Mouse (Mus musculus) kidney, embryonic 15.5 days (tissue): ENCODE results near the gene Tceal5. TPM values are rescaled to one million over a fixed set of nuclear protein-coding genes. Genes with fewer than 3 reads are reported as not detected.
A peak's percentile ranks its signal among the peaks of the same experiment; 100 is the strongest.

ENCODE experiments used
- ATAC-seq: fragments of 200-750 bp; cut with Nextera tagmentation; replicated peaks from 2 replicates; pipeline ENCODE4 v1.8.0; 2017; ENCODE audit warnings: moderate TSS enrichment; ENCODE audit not compliant: low FRiP score
- H3K27ac ChIP-seq: fragments of 300-500 bp; sonication (generic); 2 replicates; pipeline ENCODE4 v1.5.1; 2015; ENCODE audit warnings: mild to moderate bottlenecking, inconsistent platforms
- H3K27me3 ChIP-seq: fragments of 300-500 bp; sonication (generic); 2 replicates; pipeline ENCODE4 v1.6.1; 2015; ENCODE audit warnings: inconsistent platforms
- H3K36me3 ChIP-seq: fragments of 300-500 bp; sonication (generic); 2 replicates; pipeline ENCODE4 v1.6.1; 2015; ENCODE audit warnings: inconsistent platforms
- H3K4me1 ChIP-seq: fragments of 300-500 bp; sonication (generic); 2 replicates; pipeline ENCODE4 v1.6.1; 2015; ENCODE audit warnings: inconsistent platforms
- H3K4me2 ChIP-seq: fragments of 300-500 bp; sonication (generic); 2 replicates; pipeline ENCODE4 v1.6.1; 2015; ENCODE audit warnings: moderate library complexity, mild to moderate bottlenecking, inconsistent platforms
- H3K4me3 ChIP-seq: fragments of 300-500 bp; sonication (generic); replicated peaks from 2 replicates; pipeline ENCODE4 v1.5.1; 2015; ENCODE audit warnings: mild to moderate bottlenecking, inconsistent platforms
- H3K9ac ChIP-seq: fragments of 300-500 bp; sonication (generic); 2 replicates; pipeline ENCODE4 v1.6.1; 2015; ENCODE audit warnings: mild to moderate bottlenecking, inconsistent platforms
- H3K9me3 ChIP-seq: fragments of 300-500 bp; sonication (generic); replicated peaks from 2 replicates; pipeline ENCODE4 v1.6.1; 2016; ENCODE audit warnings: inconsistent platforms
- WGBS: fragments of 180-500 bp; shearing (Covaris S2); methylation state at CpG from one replicate; pipeline ENCODE4 v1.1.7; 2015; ENCODE audit warnings: mixed read lengths; 5-methylcytosine and 5-hydroxymethylcytosine counted together
- polyA plus RNA-seq: library from polyadenylated mRNA; unstranded; fragments of >200 nt; fragmentation: Nextera tagmentation; extraction: Ambion mirVana; gene quantifications from 2 replicates; pipeline ENCODE4 v1.2.1, GENCODE M21; 2015

Gene Tceal5
- 3.4 and 3.7 TPM in 2 replicates for polyA plus RNA-seq

DNA sequence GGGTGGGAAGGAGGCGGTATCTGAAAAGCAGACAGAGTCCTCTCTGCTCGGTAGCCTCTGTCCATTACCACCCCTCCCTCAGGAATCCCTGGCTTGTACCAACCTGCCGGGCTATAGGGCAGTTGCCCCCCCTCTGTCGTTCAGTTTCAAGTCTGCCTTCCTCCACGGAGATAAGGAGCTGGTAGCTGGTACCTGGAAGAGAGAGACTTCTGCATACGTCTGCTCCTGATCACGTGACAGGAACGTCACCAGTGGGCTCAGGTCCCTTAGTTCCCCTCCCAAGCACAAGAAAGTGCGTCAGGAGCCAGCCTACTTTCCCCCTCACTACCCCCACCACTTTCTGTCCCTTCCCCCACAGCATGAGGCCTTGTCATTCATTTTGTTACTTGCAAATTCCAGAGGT, at the start of gene Tceal5:
Gene Tceal5, minus strand, starts transcription at position 213 of the 403 bp plus-strand sequence.
- H3K9me3 ChIP-seq: no peaks in the 10 kb centered on the region
- H3K27me3 ChIP-seq: peaks cover 38% of the 10 kb centered on the region
- no peak within 1 kb of the TSS for H3K27ac ChIP-seq
- H3K4me3 ChIP-seq: peak within 1 kb of the TSS; percentile 42
- peak within 1 kb of the TSS; percentile 57 for H3K4me2 ChIP-seq
- no peak within 1 kb of the TSS for H3K9ac ChIP-seq
- 25% methylated on average over 9 of the region's 9 CpGs for WGBS
- no peaks in the 10 kb centered on the region for H3K36me3 ChIP-seq
- no peaks in the 10 kb centered on the region; the same call in 1 of the 2 replicates for H3K4me1 ChIP-seq
- ATAC-seq: peak; percentile 58; the same call in 1 of the 2 replicates

DNA sequence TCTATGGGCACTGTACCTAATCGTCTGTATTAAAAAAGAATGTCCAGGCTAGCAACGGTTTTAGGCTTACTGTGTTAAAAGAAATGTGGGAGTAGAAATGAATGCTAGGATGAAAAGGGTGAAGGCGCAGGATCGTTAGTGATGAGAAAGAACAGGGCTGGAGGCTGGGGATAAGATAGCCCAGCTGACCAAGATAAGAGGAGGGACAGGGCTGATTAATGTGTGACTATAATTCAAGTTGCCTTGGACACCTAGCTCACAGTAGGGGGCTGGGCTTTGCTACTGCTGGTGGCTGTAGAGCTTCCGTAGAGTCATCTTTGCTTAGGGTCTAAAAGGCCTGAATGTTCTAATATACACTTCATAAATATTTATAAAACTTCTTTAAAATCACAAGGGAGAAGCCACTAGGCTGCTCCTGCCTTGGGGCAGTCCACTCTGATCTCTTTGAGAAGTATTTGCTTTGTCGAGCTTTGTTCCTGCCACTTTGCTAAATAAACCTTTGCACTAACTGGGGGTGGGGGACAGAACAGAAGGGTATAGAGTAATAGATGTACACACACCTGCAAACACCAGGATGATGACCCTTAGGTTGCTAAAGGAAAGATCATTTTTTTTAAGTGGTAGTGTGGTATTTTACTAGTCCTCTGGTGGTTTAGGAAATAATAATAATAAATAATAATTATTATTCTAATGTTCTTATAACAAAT, 48.5 kb upstream of the Tceal5 start:
- 55% methylated on average over 6 of the region's 6 CpGs for WGBS
- no peak overlapping the region for H3K4me2 ChIP-seq
- no peak for ATAC-seq
- H3K27ac ChIP-seq: no peak overlapping the region
- H3K36me3 ChIP-seq: peaks cover 10% of the 10 kb centered on the region; the same call in 1 of the 2 replicates
- H3K9me3 ChIP-seq: no peaks in the 10 kb centered on the region
- no peak overlapping the region for H3K9ac ChIP-seq
- no peak overlapping the region for H3K4me3 ChIP-seq
- no peaks in the 10 kb centered on the region for H3K4me1 ChIP-seq
- H3K27me3 ChIP-seq: 0 out of 2 replicates have a peak, but pooled peaks cover 7% of the 10 kb centered on the region

DNA sequence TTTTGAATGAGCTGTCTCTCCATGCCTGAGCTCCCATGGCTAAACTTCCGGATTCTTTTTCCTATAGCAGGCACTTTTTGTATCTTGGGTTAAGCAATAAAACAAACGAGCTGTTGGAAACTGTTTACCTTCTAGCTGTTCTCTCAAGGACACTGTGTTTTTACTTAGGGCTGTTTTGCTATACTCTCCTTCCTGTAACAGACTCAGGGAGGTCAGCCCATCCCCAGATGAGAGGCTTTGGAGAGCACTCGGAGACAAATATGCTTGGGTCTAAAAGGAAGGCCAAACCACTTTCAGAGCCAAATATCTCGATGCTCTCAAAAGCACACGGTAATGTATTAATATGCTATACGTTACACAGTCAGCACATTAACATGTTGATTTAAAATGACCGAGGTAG, 46.0 kb upstream of the Tceal5 start:
- Histone ChIP-seq H3K4me1 (no peaks in the 10 kb centered on the region), H3K27ac (no peak overlapping the region), H3K4me3 (no peak overlapping the region), H3K9me3 (no peaks in the 10 kb centered on the region), H3K27me3 (0 out of 2 replicates have a peak, but pooled peaks cover 9% of the 10 kb centered on the region), H3K4me2 (no peak overlapping the region), H3K9ac (no peak overlapping the region), H3K36me3 (peaks cover 11% of the 10 kb centered on the region; the same call in 1 of the 2 replicates)
- WGBS: 61% methylated on average over 7 of the region's 7 CpGs
- no peak for ATAC-seq

DNA sequence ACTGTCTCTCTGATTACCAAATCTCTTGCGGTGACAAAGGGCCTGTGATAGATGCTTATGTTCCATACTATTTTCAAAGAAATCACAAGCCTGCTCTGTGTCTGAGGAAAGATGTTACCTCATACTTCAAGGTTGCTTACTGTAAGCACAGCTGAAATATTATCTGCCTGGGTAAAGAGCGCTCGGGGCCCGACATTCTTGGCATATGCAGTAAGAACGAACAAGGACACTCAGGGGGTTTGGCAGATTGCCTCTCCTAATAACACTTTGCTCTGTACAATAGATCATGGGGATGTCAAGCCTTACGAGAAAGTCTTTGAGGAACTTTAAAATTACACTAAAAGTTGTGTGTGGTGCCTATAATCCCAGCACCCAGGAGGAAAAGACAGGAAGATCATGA, 45.1 kb upstream of the Tceal5 start:
- Histone ChIP-seq H3K9me3 (no peaks in the 10 kb centered on the region), H3K4me2 (no peak overlapping the region), H3K36me3 (peaks cover 11% of the 10 kb centered on the region; the same call in 1 of the 2 replicates), H3K27me3 (0 out of 2 replicates have a peak, but pooled peaks cover 9% of the 10 kb centered on the region), H3K27ac (no peak overlapping the region), H3K4me3 (no peak overlapping the region), H3K4me1 (no peaks in the 10 kb centered on the region), H3K9ac (no peak overlapping the region)
- ATAC-seq: no peak
- 59% methylated on average over 6 of the region's 6 CpGs for WGBS

DNA sequence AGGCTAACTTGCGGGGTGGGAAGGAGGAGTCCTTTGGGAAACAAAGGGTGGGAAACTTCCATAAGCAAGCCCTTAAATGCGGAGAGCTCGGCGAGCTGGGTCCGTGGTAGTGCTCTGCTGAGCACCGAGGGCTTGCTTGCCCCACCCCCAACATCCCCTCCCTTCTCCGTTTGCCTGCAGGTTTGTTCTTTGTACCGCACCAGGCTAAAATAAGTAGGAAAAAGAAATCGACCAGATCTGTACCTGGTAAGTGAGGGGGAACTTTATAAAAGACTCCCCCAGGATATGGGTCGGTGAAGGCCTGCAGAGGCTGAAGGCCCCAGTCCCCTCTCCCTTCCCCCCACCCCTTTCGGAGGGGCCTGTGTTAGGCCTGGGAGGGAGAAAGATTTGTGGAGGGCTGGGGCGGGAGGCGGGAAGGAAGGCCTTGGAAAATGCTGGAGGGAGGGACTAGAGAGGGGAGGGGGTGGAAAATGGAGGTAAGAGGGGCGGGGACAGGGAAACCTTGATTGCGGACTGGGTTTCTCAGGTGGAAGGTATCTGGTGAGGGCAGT, 41.9 kb upstream of the Tceal5 start:
- H3K27me3 ChIP-seq: 0 out of 2 replicates have a peak, but pooled peaks cover 5% of the 10 kb centered on the region
- ATAC-seq: peak; percentile 84

DNA sequence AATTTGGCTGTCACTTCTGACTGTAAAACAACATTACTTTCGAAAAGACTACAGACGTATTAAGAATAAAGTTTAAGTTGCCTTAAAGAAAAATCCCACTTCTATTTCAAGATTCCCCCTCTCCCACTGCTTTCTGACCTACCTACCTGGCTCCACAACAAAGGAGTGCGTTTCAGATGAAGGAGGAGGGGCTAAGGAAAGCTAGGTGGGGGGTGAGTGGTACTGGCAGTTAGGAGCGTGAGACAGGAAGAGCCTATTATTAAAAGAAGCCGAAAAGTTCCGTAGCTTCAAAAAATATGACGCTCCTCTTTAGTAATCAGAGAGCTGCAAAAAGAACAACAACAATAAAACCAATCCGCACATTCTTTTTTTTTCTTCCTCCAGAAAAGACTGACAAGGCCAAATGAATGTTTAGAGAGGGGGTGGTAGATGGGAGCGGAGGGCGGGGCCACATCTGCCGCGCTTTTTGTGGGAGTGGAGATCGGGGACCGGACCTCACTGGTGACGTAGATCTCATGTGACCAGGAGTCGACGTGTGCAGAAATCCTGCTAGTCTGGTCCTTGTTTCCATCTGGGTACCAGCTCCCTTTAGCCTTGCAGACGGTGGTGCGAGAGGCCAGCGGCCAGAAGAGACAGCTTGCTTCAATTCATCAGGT, 41.0 kb upstream of the Tceal5 start, which contains the start of gene Tceal9:
Gene Tceal9, plus strand, starts transcription at position 506 of the 656 bp plus-strand sequence.
- peak within 1 kb of the TSS; percentile 88 for H3K27ac ChIP-seq
- H3K4me1 ChIP-seq: no peaks in the 10 kb centered on the region
- H3K9me3 ChIP-seq: no peaks in the 10 kb centered on the region
- peak; percentile 95 for ATAC-seq
- H3K9ac ChIP-seq: peak within 1 kb of the TSS; percentile 56
- H3K36me3 ChIP-seq: peaks cover 11% of the 10 kb centered on the region; the same call in 1 of the 2 replicates
- peak within 1 kb of the TSS; percentile 51 for H3K4me2 ChIP-seq
- WGBS: 29% methylated on average over 20 of the region's 20 CpGs
- H3K4me3 ChIP-seq: peak within 1 kb of the TSS; percentile 61
- H3K27me3 ChIP-seq: peaks cover 5% of the 10 kb centered on the region; the same call in 1 of the 2 replicates

More for the DNA sequence above, 41.9 kb upstream of the Tceal5 start:
- peak overlapping the region; percentile 88 for H3K27ac ChIP-seq
- peak overlapping the region; percentile 51 for H3K4me2 ChIP-seq
- WGBS: 25% methylated on average over 13 of the region's 15 CpGs
- peaks cover 11% of the 10 kb centered on the region; the same call in 1 of the 2 replicates for H3K36me3 ChIP-seq
- peak overlapping the region; percentile 56 for H3K9ac ChIP-seq
- H3K4me1 ChIP-seq: no peaks in the 10 kb centered on the region
- H3K9me3 ChIP-seq: no peaks in the 10 kb centered on the region
- peak overlapping the region; percentile 61 for H3K4me3 ChIP-seq

DNA sequence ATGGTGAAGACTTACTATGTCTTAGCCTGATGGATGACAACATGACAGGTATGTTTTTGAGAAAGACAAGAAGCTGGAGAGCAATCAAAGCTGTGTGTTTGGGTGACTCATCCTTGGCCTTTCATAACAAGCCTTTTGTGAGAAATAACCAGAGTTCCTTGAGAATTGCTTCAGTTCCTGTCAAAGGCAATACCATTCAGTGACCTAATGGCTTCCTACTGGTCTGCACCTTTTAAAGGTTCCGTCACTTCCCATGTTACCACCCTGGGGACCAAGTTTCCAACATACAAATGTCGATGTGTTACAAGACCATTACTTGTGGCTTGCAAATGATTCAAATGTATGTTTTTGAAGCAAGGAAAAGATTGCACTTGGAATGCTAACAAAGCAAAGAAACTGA, 39.5 kb upstream of the Tceal5 start:
- H3K27me3 ChIP-seq: peaks cover 5% of the 10 kb centered on the region; the same call in 1 of the 2 replicates
- whole genome bisulfite sequencing: 81% methylated on average over 2 of the region's 2 CpGs
- H3K4me2 ChIP-seq: no peak overlapping the region
- no peak overlapping the region for H3K4me3 ChIP-seq
- no peaks in the 10 kb centered on the region for H3K9me3 ChIP-seq
- peaks cover 11% of the 10 kb centered on the region; the same call in 1 of the 2 replicates for H3K36me3 ChIP-seq
- no peak overlapping the region for H3K9ac ChIP-seq
- H3K27ac ChIP-seq: no peak overlapping the region
- ATAC-seq: no peak
- no peaks in the 10 kb centered on the region for H3K4me1 ChIP-seq

DNA sequence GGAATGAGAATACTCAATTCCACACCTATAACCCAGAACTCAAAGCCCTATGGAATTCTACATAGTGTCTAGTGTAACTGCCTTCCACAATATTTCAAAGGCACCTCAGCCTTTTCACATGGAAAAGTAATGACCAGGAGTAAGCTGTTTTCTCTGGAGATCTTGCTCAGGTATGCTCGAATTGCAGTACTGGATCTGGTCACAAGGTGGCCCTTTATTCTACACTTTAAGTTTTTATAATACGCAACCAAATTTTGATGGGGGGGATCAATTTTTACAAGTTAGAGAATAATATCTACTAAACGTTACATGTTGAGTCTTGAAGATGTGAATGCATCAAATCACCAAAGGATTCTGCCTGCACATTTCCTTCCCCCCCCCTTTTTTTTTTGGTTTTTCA, 34.4 kb upstream of the Tceal5 start:
- H3K27ac ChIP-seq: no peak overlapping the region
- no peaks in the 10 kb centered on the region for H3K9me3 ChIP-seq
- ATAC-seq: no peak
- H3K4me2 ChIP-seq: no peak overlapping the region
- no peaks in the 10 kb centered on the region for H3K4me1 ChIP-seq
- H3K4me3 ChIP-seq: no peak overlapping the region
- peaks cover 11% of the 10 kb centered on the region for H3K27me3 ChIP-seq
- no peak overlapping the region for H3K9ac ChIP-seq
- H3K36me3 ChIP-seq: no peaks in the 10 kb centered on the region
- WGBS: 46% methylated on average over 3 of the region's 3 CpGs

DNA sequence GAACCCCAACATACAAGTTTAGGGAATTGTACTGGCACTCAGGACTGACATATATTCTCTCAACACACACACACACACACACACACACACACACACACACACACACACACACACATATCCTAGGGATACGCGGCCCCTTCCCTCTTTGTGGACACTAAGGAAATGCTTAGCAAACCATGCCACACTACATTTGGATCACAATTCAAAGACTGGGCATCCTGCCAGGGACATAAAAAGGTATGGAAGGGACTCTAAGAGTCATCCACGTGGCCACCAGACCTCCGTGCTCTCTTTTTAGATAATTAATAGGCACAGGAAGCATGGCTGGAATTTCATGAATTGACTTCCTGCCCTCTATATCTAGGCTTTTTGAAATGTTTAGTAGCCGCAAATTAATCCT, 24.1 kb upstream of the Tceal5 start:
- Histone ChIP-seq H3K4me1 (no peaks in the 10 kb centered on the region), H3K36me3 (no peaks in the 10 kb centered on the region), H3K27me3 (peaks cover 39% of the 10 kb centered on the region), H3K4me2 (no peak overlapping the region), H3K4me3 (no peak overlapping the region), H3K9me3 (no peaks in the 10 kb centered on the region), H3K9ac (no peak overlapping the region), H3K27ac (no peak overlapping the region)
- no peak for ATAC-seq
- WGBS: 68% methylated on average over 5 of the region's 5 CpGs

DNA sequence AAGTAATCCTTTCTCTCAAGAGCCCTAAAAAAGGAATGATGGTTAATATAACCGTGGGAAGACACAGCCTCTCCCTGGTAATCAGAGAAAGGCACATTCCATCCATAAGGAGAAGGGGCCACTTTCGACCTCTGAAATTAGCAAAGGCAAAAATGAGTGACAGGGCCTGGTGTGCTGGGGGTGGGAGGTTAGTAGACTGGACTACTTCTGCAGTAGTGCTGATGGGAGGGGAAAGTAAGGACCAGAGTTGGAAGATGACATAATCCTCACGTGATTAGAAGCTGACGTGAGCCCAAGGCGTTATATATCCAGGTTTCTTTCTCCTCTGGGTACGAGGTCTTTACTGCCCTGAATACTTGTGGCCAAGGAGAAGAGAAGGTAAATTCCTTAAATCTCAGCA, 20.0 kb upstream of the Tceal5 start:
- no peak for ATAC-seq
- no peaks in the 10 kb centered on the region for H3K4me1 ChIP-seq
- 74% methylated on average over 6 of the region's 6 CpGs for WGBS
- H3K27me3 ChIP-seq: peaks cover 44% of the 10 kb centered on the region
- H3K9me3 ChIP-seq: no peaks in the 10 kb centered on the region
- no peak overlapping the region for H3K27ac ChIP-seq
- H3K36me3 ChIP-seq: no peaks in the 10 kb centered on the region
- H3K4me2 ChIP-seq: no peak overlapping the region
- H3K9ac ChIP-seq: no peak overlapping the region
- no peak overlapping the region for H3K4me3 ChIP-seq

DNA sequence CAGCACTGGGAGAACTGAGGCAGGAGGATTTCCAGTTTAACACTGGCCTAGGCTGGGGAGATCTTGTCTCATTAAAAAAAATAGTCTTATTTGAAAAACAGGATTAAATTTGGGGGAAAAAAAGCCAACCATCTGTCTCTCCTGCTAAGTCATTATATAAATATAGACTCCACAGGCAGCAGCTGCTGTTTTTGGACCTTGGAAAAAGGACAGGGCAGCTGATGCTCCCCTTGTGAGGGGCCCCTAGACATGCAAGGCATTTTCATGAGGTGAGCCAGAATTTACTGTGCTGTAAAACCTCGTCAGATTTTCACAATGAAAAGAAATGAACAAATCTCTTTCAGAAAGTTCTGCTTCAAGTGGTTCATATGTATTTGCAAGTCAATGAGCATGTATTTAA, 12.6 kb upstream of the Tceal5 start:
- Histone ChIP-seq H3K4me2 (no peak overlapping the region), H3K4me3 (no peak overlapping the region), H3K9me3 (no peaks in the 10 kb centered on the region), H3K36me3 (no peaks in the 10 kb centered on the region), H3K27ac (no peak overlapping the region), H3K9ac (no peak overlapping the region), H3K4me1 (no peaks in the 10 kb centered on the region), H3K27me3 (peaks cover 30% of the 10 kb centered on the region)
- ATAC-seq: no peak
- WGBS: 54% methylated on average over 1 of the region's 1 CpGs
